Mouse (Mus musculus) ES-Bruce4 (cell line): ENCODE measurements around the gene Cnfn. TPM values are rescaled to one million over a fixed set of nuclear protein-coding genes. Genes with fewer than 3 reads are reported as not detected.

ENCODE experiments used
- H3K27ac ChIP-seq: 2 replicates; pipeline ENCODE4 v1.5.1; 2012; ENCODE audit warnings: low read length, inconsistent platforms; ENCODE audit not compliant: insufficient read depth
- H3K27me3 ChIP-seq: 2 replicates; pipeline ENCODE4 v1.6.1; 2012; ENCODE audit warnings: mild to moderate bottlenecking, low read length, inconsistent platforms; ENCODE audit not compliant: control insufficient read depth, poor library complexity, insufficient read depth, severe bottlenecking
- H3K36me3 ChIP-seq: 2 replicates; pipeline ENCODE4 v1.6.1; 2012; ENCODE audit warnings: inconsistent platforms, mild to moderate bottlenecking, low read length, moderate library complexity; ENCODE audit not compliant: control insufficient read depth, poor library complexity, insufficient read depth, severe bottlenecking
- H3K4me1 ChIP-seq: one replicate; pipeline ENCODE4 v1.8.1; 2011; ENCODE audit warnings: low read length; ENCODE audit not compliant: control insufficient read depth, insufficient read depth
- H3K4me3 ChIP-seq: 2 replicates; pipeline ENCODE4 v1.5.1; 2011; ENCODE audit warnings: low read depth, mild to moderate bottlenecking, low read length
- H3K9ac ChIP-seq: 2 replicates; pipeline ENCODE4 v1.6.1; 2012; ENCODE audit warnings: low read depth, mild to moderate bottlenecking, inconsistent platforms; ENCODE audit not compliant: poor library complexity, severe bottlenecking
- H3K9me3 ChIP-seq: replicated peaks from 2 replicates; pipeline ENCODE4 v1.6.1; 2012; ENCODE audit warnings: mild to moderate bottlenecking, low read length, inconsistent platforms; ENCODE audit not compliant: control insufficient read depth, poor library complexity, insufficient read depth, severe bottlenecking
- CTCF ChIP-seq: IDR thresholded peaks from one replicate; pipeline ENCODE4 v1.8.1; 2011; ENCODE audit warnings: low read depth, low read length
- EP300 ChIP-seq: IDR thresholded peaks from 2 replicates; pipeline ENCODE4 v1.6.1; 2011; ENCODE audit warnings: low read depth, low read length; ENCODE audit not compliant: insufficient read depth
- POLR2A ChIP-seq: IDR thresholded peaks from one replicate; pipeline ENCODE4 v1.8.1; 2011; ENCODE audit warnings: low read length; ENCODE audit not compliant: insufficient read depth
- polyA plus RNA-seq: library from polyadenylated mRNA; stranded (reverse); fragments of >200 nt; gene quantifications from 2 replicates; pipeline ENCODE4 v1.2.4, GENCODE M21; 2011; ENCODE audit warnings: low read depth; ENCODE audit not compliant: missing spikeins, insufficient read depth, insufficient read length

The Cnfn gene
- polyA plus RNA-seq, 1 experiment, result not detected

DNA sequence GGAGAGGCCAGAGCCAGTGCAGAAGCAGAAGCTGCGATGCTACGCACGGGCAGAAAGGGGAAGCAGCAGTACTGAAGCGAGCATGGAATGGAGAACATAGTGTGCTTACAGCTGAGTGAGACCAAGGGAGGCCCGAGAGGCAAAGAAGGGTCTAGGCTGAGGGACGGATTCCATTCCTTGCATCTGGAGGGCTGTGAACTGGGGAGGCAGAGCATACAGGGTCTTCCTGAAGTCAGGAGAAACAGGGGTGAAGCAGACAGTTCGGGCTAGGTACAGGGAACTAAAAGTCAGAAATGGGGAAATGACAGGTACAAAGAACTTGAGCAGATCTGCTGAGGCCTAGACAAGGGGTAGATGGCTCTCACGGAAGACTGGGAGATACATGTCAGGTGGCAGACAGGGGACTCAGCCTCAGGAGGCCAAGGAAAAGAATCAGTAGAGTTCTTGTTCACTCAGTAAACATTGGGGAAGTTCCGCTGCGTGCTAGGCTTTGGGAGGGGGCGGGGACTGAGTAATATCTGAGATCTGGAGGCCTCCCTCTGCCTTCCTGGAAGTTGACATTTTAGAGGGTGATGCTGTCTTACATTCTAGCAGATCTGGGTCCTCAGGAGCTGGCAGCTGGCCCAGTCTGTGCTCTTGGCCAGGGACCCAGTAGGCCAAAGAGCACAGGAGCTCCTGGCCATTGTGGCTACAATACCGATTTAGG lies 16.5 kb upstream of the Cnfn start:
- no peak for TF ChIP-seq EP300
- no peak for TF ChIP-seq CTCF
- no peak for TF ChIP-seq POLR2A
- no peak overlapping the region for H3K9ac ChIP-seq
- no peaks in the 10 kb centered on the region for H3K36me3 ChIP-seq
- no peak overlapping the region for H3K4me3 ChIP-seq
- H3K9me3 ChIP-seq, result no peaks in the 10 kb centered on the region
- H3K27ac ChIP-seq, result no peak overlapping the region
- no peaks in the 10 kb centered on the region for H3K4me1 ChIP-seq
- H3K27me3 ChIP-seq, result no peaks in the 10 kb centered on the region

DNA sequence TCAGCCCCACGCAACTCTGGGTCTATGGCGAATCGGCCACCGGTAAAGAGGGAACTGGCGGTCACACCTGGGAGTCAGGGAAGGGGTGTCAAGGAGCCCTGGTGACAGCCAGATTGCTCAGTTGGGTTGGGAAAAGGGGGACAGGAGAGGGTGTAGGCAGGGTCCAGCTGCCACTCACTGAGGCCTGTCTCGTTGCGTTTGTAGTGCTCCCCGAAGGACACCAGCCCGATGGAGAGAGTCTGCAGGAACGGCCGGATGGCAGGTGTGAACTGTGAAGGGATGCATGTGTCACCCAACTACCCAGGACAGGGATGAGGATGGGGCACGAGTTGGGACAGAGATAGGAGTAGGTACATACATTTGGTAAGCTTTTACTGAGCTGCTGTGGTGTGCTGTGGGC lies 15.7 kb upstream of the Cnfn start:
- Histone ChIP-seq H3K27me3 (no peaks in the 10 kb centered on the region), H3K36me3 (no peaks in the 10 kb centered on the region), H3K4me1 (no peaks in the 10 kb centered on the region), H3K27ac (no peak overlapping the region), H3K9me3 (no peaks in the 10 kb centered on the region), H3K4me3 (no peak overlapping the region), H3K9ac (no peak overlapping the region)
- TF ChIP-seq POLR2A, result no peak

DNA sequence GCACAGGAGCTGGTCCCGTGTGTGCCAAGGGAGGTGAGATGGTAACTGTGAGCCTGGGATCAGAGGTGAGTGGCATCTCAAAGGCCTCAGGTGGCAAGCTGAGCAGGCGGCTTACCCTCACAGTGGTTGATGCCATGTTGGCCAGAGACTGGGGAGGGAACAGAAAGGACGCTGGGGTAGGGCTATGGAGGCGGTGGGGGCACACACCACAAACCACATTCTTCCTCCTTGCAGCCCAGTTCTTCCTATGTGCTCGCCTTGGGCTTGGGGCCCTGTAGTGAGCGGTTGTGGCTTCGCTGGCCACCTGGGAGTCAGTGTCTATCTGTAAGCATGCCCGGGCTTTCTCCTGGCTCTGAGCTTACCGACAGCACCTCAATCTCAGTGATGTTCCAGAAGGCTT lies 15.3 kb upstream of the Cnfn start:
- no peaks in the 10 kb centered on the region for H3K9me3 ChIP-seq

DNA sequence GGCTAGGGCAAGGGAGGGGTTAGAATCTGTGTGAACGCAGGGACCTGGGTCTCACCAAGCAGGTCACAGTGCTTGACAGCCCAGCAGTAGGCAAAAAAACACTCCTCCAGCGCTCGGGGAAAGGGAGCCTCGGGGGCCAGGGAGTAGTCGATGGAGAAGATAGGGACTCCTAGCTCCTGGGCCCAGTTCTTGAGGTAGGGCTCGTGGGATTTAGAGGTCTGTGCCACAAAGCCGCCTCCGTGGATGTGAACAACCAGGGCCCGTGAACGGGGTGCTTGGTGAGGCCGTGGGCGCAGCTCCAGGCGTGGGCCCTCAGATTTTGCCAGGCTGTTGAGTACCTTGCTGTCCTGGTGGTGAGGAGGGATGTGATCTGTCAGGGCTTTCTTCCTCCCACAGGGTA lies 14.8 kb upstream of the Cnfn start:
- no peaks in the 10 kb centered on the region for H3K36me3 ChIP-seq
- TF ChIP-seq POLR2A (no peak), CTCF (no peak), EP300 (no peak)
- no peak overlapping the region for H3K9ac ChIP-seq

More for the DNA sequence above, 15.3 kb upstream of the Cnfn start:
- H3K4me1 ChIP-seq, result no peaks in the 10 kb centered on the region
- no peak overlapping the region for H3K27ac ChIP-seq
- H3K36me3 ChIP-seq, result no peaks in the 10 kb centered on the region
- TF ChIP-seq EP300 (no peak), CTCF (no peak), POLR2A (no peak)
- no peaks in the 10 kb centered on the region for H3K27me3 ChIP-seq
- no peak overlapping the region for H3K4me3 ChIP-seq
- H3K9ac ChIP-seq, result no peak overlapping the region

DNA sequence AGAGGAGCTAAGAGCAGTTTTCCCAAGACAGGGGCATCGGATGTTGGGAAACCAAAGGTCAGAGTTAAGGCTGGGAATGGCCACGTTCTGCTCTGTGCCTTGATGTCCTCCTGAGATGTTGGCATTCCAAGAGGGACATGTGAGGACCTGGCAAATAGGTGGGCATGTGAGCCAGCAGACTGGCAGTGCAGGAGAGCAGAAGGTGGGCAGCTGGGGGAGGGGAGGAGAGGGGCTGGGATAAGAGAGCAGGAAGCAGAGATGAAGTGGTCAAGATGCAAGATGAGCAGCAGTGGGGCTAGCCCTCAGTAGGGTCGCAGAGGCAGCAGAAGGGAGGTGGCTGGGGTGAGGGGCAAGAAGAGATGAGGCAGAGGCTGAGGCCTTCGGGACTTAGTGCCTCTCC lies 14.4 kb upstream of the Cnfn start:
- Histone ChIP-seq H3K4me3 (no peak overlapping the region), H3K27me3 (no peaks in the 10 kb centered on the region), H3K9ac (no peak overlapping the region), H3K27ac (no peak overlapping the region), H3K9me3 (no peaks in the 10 kb centered on the region), H3K36me3 (no peaks in the 10 kb centered on the region), H3K4me1 (no peaks in the 10 kb centered on the region)
- no peak for TF ChIP-seq POLR2A
- TF ChIP-seq CTCF, result no peak
- TF ChIP-seq EP300, result no peak

More for the DNA sequence above, 14.8 kb upstream of the Cnfn start:
- Histone ChIP-seq H3K4me1 (no peaks in the 10 kb centered on the region), H3K9me3 (no peaks in the 10 kb centered on the region), H3K27ac (no peak overlapping the region), H3K4me3 (no peak overlapping the region), H3K27me3 (no peaks in the 10 kb centered on the region)

DNA sequence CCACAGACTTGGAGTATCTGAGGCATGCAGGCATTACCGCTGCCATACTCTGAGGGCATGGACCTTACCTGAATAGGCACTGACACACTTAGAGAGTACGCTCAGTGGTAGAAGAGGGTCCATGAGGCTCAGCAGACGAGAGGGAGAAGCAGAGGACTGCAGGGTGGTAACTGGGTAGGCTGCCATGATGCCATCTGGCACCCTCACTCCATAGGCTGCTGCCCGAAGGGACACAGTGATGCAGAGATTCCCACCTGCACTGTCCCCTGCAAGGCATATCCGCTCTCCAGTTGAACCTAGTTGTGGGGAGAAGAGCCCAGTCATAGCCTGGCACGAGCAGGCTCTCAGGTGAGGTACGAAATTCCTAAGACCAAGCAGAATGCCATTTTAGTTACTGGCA lies 13.9 kb upstream of the Cnfn start:
- TF ChIP-seq CTCF, result no peak
- no peak for TF ChIP-seq EP300
- TF ChIP-seq POLR2A, result no peak
- Histone ChIP-seq H3K27me3 (no peaks in the 10 kb centered on the region), H3K4me3 (no peak overlapping the region), H3K36me3 (no peaks in the 10 kb centered on the region), H3K4me1 (no peaks in the 10 kb centered on the region), H3K27ac (no peak overlapping the region), H3K9ac (no peak overlapping the region), H3K9me3 (no peaks in the 10 kb centered on the region)
